Mouse (Mus musculus): ENCODE measurements around the gene Mob3b.

The Mob3b gene

GRCm38 (mm10) chr4:35006056-35006455 lies 151.2 kb downstream of the Mob3b start:
- no peak for DNase-seq (ENCODE audit: extremely low spot score, low spot score)

GRCm38 (mm10) chr4:35005068-35005769 lies 152.1 kb downstream of the Mob3b start:
- no peak for DNase-seq (ENCODE audit: extremely low spot score, low spot score)

- DNase-seq (ENCODE audit: extremely low spot score, low spot score) = no peak
These were observed 152.8 kb downstream of the Mob3b start for GRCm38 (mm10) chr4:35004473-35004872.

- DNase-seq (ENCODE audit: extremely low spot score, low spot score) = no peak
These were observed 153.5 kb downstream of the Mob3b start for GRCm38 (mm10) chr4:35003550-35004326.

- DNase-seq (ENCODE audit: extremely low spot score, low spot score) = no peak
These were observed 160.7 kb downstream of the Mob3b start for GRCm38 (mm10) chr4:34996616-34997015.

GRCm38 (mm10) chr4:34993639-34993975 lies 163.7 kb downstream of the Mob3b start:
- DNase-seq (ENCODE audit: extremely low spot score, low spot score) = no peak

- peak; percentile 57 for DNase-seq (ENCODE audit: extremely low spot score, low spot score)
These were observed 164.2 kb downstream of the Mob3b start for GRCm38 (mm10) chr4:34992866-34993638.

- DNase-seq (ENCODE audit: extremely low spot score, low spot score) = no peak
These were observed 165.1 kb downstream of the Mob3b start for GRCm38 (mm10) chr4:34991891-34992865.

- DNase-seq (ENCODE audit: extremely low spot score, low spot score) = no peak
These were observed 166.2 kb downstream of the Mob3b start for GRCm38 (mm10) chr4:34991116-34991515.

GRCm38 (mm10) chr4:34990659-34991058 lies 166.6 kb downstream of the Mob3b start:
- no peak for DNase-seq (ENCODE audit: extremely low spot score, low spot score)

- no peak for DNase-seq (ENCODE audit: extremely low spot score, low spot score)
These were observed 169.7 kb downstream of the Mob3b start for GRCm38 (mm10) chr4:34987568-34987967.

GRCm38 (mm10) chr4:34987109-34987508 lies 170.2 kb downstream of the Mob3b start:
- no peak for DNase-seq (ENCODE audit: extremely low spot score, low spot score)

- no peak for DNase-seq (ENCODE audit: extremely low spot score, low spot score)
These were observed 170.6 kb downstream of the Mob3b start for GRCm38 (mm10) chr4:34986647-34987046.

GRCm38 (mm10) chr4:34984377-34984776 lies 172.9 kb downstream of the Mob3b start:
- DNase-seq (ENCODE audit: extremely low spot score, low spot score) = no peak

GRCm38 (mm10) chr4:34983511-34983910 lies 173.8 kb downstream of the Mob3b start:
- no peak for DNase-seq (ENCODE audit: extremely low spot score, low spot score)

- DNase-seq (ENCODE audit: extremely low spot score, low spot score) = no peak
These were observed 175.7 kb downstream of the Mob3b start for GRCm38 (mm10) chr4:34981301-34982172.

- no peak for DNase-seq (ENCODE audit: extremely low spot score, low spot score)
These were observed 176.7 kb downstream of the Mob3b start for GRCm38 (mm10) chr4:34980461-34981039.

- DNase-seq (ENCODE audit: extremely low spot score, low spot score) = no peak
These were observed 180.2 kb downstream of the Mob3b start for GRCm38 (mm10) chr4:34976916-34977702.

- DNase-seq (ENCODE audit: extremely low spot score, low spot score) = no peak
These were observed 180.9 kb downstream of the Mob3b start for GRCm38 (mm10) chr4:34976331-34976778.

Measured in neural tube, embryonic 10.5 days (tissue).